Mouse (Mus musculus) kidney, adult 11 months (tissue): ENCODE results near the gene C2cd5.

Source experiments
- DNase-seq: peaks from one replicate; pipeline ENCODE4 v3.0.0; 2022

Gene C2cd5

GRCm38 (mm10) chr6:142967407-142967806, 132.5 kb downstream of the C2cd5 start:
- DNase-seq = no peak

DNA sequence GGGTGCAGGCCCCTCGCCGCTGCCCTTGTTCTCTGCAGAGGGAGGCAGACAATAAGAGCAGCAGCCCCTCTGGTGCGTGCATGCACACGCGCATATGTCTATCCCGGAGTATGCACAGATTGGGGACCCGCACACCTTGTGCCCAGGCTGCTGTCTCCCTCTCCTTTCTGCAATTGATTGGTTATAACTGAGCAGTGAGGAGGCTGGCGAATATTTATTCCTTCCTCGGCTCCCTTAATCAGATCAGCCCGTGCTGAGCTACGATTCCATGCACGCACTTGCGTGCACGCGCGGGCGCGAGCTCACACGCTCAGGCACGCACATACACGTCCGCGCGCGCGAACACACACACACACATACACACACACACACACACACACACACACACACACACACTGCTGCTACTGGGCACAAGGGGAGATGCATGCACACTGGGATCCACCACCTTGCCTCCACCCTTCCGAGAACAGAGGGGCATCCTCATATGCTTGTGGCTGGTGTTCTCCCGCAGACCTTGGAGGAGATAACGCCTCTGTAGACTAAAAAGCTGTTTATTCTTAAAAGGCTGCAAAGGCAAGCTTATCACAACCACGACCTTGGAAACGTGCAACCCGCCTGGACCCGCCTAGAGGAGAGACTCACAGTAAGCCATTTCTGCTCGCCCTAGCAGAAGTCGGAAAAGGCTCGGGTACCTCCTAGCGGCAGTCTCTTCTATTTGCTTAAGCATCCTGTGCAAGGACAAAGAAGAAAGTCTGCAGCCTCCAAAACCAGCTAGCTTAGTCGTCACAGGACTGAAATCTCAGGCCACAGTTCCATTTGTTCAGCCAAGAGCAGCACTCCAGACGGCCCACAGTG, 135.2 kb downstream of the C2cd5 start:
- peak; percentile 72 for DNase-seq

- peak; percentile 52 for DNase-seq
These were observed 135.8 kb downstream of the C2cd5 start, which contains the start of gene St8sia1 for GRCm38 (mm10) chr6:142964076-142964530. TSS of gene St8sia1 (minus strand) at chr6:142964452.

GRCm38 (mm10) chr6:142963480-142964075, 136.4 kb downstream of the C2cd5 start:
- no peak for DNase-seq

GRCm38 (mm10) chr6:142962881-142963280, 137.1 kb downstream of the C2cd5 start:
- no peak for DNase-seq

DNA sequence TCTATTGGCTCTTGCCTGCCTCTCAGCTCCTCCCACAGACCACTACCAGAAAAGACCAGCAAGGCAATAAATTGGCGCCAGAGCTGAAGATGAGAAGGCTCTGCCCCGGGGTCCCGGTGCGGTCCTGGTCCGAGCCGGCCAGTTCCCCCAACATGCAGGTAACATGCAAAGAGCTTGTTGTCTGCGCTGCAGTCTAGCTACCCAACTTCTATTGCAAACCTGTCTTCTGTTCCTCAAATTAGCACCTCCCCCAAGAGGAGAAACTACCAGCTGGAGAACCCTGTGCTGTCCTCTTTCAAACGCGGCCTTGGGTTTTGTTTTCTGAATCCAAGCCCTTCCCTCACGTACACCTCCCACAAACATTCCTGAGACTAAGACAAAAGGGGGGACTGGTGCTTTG, 137.5 kb downstream of the C2cd5 start:
- DNase-seq = no peak

GRCm38 (mm10) chr6:142961721-142962455, 138.1 kb downstream of the C2cd5 start:
- DNase-seq = no peak
